Mouse (Mus musculus) erythroblast, embryonic 14.5 days (primary cell): ENCODE measurements around the gene Cp.

Experiments
- GATA1 ChIP-seq: IDR thresholded peaks from 2 replicates; pipeline ENCODE4 v1.6.1; 2012; ENCODE audit warnings: low read length, inconsistent platforms, mixed read lengths
- TAL1 ChIP-seq: IDR thresholded peaks from 3 replicates; pipeline ENCODE4 v1.6.1; 2012; ENCODE audit warnings: low read length, inconsistent platforms, mixed read lengths

- TF ChIP-seq GATA1 (no peak), TAL1 (no peak)
Observed at GRCm38 (mm10) chr3:19958031-19958430, 1.2 kb downstream of the Cp start.
